Mouse (Mus musculus) fat pad, adult 2 months (tissue): ENCODE measurements around the gene Krt34.

Experiments used
- DNase-seq: peaks from one replicate; pipeline ENCODE4 v3.0.0-alpha.2; 2011; ENCODE audit warnings: low read depth, low spot score; ENCODE audit errors: extremely low read depth

Gene Krt34

GRCm38 (mm10) chr11:100041454-100041853 lies at the start of gene Krt34:
Gene Krt34, minus strand, starts transcription at chr11:100041554.
- DNase-seq: no peak

DNA sequence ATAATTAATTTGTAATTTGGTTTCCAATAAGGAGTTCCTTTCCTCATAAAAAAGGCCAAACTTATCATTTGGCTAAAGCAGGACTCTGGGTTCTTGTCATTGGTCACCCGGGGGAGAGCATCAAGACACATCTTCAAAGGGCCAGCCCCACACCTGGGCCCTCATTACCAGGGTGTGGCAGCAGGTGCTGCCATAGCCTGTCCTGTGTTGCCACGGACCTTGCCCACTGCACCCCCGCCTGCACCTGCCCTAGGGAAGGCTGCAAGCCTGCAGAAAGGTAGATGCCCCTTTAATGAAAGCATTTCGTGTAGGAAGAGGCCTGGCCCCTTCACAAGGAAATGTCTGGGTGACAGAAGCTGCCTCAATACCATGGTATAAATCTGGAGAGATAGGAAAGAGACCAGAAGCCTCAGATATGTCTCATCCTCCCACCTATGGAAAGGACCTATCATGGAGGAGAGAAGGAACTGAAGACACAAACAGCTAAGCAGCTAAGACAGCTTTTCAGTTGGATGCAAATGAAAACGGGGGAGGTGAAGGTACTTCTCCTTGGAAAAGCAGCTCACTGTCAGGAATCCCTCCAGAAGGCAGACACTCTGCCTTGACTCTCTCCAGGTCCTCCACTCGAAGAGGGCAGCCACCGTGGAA lies 47.1 kb upstream of the Krt34 start:
- no peak for DNase-seq

DNA sequence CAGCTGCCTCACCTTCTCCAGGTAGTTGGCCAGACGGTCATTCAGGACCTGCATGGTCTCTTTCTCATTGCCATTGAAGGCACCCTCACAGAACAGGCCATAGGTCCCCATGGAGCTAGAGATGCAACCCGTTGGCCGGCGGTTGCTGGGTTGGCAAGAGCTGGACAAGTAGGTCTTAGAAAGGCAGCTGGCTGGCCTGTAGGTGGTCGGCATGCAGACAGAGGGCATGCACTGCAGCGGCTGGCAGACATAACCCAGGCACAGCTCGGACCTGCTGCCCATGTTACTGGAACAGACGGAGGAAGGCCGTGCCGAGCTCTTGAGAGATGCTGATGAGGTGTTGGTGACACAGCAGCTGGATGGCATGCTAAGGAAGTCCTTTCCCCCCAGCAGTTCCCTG lies 46.5 kb upstream of the Krt34 start, which contains the start of gene Krt32:
Gene Krt32 (minus strand): TSS at position 366 of the 400 bp plus-strand sequence.
- no peak for DNase-seq

DNA sequence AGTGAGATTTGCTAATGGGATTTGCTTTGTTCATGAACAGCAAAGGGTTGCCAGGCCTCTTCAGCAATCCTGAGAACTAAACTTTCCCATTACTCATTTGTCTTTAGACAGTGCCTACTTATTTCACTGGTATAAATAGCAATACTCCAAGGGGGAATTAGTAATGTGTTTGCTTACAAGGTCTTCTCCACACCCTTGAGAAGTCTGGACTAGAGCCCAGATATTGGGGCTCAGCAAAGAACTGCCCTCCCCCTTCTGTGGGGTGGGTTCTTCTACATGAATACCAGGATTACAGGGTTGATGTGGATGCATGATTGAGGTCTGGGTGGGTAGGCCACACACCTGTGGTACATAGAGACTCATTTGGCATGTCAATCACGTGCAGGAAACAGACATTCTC lies 32.5 kb upstream of the Krt34 start:
- DNase-seq: no peak

GRCm38 (mm10) chr11:100067293-100068036 lies 26.1 kb upstream of the Krt34 start:
- DNase-seq: peak; percentile 25

DNA sequence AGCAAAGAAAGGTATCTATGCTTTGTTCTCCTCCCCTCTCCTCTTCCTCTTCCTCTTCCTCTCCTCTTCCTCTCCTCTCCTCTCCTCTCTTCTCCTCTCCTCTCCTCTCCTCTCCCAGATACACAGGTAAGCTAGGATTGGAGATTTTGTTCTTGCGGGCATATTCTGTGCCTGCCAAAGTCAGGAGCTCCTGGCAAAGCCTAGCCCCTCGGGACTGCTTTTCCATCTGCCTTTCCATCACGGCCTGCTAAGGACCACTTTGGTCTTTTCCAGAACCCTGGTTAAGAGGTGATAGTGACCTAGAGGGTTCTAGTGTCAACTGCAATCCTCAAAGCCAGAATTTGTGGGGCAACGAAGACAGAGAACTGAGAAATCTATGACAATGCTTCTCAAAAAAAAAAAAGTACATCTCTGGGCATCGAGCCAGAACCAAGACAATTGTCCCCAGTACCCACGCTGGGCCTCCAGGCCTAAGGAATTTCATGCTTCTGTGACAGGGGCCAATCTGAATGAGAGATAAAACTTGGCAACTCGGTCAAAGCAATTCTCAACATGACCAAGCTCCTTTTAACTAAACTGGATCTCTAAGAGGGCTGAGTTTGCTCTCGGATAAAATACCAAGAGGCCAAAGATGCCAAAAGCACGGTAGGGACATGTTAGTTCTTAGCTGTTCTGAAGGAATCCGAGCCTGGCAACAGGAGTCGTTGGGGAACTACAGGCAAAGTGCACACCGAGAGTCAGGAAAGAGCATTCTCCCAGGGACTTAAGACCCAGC lies 25.1 kb upstream of the Krt34 start:
- DNase-seq: peak; percentile 91

GRCm38 (mm10) chr11:100058875-100059274 lies 17.5 kb upstream of the Krt34 start:
- no peak for DNase-seq

DNA sequence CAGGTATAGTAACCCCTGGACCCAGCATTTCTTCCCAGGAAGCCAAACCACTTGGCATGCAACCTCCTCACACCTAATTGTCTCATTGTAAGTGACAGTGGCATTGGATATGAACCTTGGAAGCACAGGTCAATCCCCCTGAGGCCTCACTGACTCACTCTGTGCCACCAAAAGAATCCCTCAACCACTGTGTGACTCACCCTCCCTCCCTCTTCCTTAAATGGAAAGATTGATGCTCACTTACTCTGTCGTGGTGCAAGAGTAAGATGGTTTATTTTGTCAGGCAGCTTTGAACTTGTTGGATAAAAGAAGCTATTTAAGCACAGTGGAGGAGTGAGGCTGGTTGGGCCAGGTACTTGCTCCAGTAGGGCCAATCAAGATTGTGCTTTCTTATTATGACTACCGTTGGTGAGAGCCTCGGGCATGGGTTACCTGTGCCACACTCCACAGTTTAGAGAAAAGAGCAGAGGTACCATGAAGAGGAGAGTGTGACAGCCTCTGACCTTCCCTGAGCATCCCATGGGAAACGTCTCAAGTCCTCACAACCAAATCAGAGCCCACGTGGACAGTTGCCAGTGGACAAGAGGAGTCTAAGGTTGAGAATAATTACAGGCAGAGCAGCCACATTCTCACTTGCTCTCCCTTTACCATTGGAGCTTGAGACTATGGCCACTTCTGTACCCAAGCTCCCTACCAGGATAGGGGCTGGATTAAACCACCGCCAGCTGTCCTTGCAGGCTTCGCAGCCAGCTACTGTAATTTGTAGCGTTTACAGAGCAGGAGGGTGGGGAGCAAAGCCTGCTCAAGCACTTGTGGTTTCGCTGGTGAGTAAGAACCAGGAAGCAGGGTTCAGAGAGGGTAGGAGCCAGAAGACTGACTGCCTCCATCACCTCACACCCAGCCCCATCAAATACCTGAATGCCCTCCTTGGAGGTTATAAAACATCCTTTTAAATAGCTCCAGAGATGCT lies 14.6 kb upstream of the Krt34 start:
- DNase-seq: peak; percentile 64

GRCm38 (mm10) chr11:100050451-100050850 lies 9.1 kb upstream of the Krt34 start, which contains the start of gene Krt31:
Gene Krt31, minus strand, starts transcription at chr11:100050551.
- DNase-seq: no peak

- no peak for DNase-seq
Observed at GRCm38 (mm10) chr11:100047193-100047592, 5.8 kb upstream of the Krt34 start.

DNA sequence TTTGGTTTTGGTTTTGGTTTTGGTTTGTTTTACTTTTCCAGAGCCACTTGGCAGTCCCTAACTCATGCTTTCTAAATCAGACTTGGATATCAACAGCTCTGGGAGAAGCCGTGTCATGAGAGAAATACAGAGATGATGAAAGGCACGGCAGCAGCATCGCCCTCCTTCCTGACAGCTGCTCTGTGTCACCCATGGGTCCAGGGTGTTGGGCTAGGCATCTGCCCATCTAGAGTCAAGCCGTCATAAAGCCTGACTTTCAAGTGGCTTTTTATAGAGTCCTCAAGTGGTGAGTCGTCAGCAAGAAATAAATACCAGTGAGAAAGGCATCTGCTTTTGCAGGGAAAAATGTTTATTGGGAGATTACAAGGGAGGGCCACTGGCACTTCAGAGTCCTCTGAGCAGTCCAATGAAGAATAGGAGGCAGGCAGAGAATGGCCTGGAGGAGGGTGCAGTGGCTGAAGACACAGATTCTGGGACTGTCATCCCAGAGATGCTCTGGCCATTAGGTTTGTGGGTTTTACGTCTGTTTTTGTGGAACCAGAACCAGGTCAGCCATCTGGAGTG lies 5.0 kb upstream of the Krt34 start:
- no peak for DNase-seq

DNA sequence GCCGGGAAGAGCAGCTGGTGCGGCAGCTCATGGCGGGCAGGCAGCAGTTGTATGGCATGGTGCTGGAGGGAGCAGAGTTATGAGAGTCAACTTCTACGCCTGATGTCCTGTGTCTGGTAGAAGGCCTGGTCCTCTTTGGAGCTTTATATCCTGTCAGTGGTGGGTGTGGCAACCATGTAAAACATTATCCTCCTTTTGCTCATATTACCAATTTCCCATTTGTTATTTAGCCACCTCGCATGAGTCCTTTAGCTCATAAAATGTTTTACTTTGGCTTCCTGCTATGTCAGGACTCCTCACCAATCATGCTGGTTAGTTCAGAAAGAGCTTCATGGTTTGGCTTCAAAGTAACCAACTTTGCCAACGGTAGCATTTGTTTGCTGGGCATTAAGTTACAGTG lies 11.6 kb downstream of the Krt34 start, which contains the start of gene Krt33b:
Gene Krt33b (minus strand): TSS at position 101 of the 400 bp plus-strand sequence.
- DNase-seq: no peak

GRCm38 (mm10) chr11:100021438-100021837 lies 19.9 kb downstream of the Krt34 start:
- no peak for DNase-seq

GRCm38 (mm10) chr11:100019466-100019865 lies 21.9 kb downstream of the Krt34 start:
- DNase-seq: no peak

DNA sequence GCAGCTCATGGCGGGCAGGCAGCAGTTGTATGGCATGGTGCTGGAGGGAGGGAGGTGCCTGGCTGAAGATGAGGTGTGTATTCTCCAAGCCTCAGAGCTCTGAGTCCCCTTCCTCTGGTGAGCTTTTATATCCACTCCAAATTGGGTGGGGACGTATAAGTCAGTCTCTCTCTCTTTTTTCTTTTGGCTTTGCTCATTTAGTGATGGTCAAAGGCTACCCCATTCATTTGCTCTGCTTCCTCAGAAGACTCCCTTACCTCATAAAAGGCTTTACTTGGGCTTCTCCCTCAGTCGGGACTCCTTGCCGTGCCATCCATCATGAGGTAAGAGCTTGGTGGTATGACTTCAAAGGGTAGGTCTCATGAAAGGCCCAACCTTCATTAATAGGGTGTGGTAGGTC lies 25.2 kb downstream of the Krt34 start, which contains the start of gene Krt33a:
Gene Krt33a (minus strand): TSS at position 101 of the 400 bp plus-strand sequence.
- DNase-seq: no peak

- no peak for DNase-seq
Observed at GRCm38 (mm10) chr11:100013691-100014171, 27.6 kb downstream of the Krt34 start.

DNA sequence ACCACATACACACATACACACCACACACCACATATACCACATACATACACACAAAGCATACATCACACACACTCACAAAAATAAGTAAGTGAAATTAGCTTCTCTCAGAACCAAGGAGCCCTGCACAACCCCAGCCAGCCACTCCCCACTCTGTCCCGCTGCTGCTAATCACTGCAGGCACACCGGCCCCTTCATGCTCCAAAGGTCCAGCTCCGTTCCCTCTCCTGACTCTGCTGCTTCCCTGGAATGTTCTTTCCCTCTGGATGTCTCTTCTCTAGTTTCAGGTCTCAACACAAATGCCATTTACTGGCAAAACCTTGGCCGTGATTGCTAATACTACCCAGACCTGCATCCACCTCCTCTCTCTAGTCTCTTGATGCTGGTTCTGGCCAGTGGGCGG lies 30.7 kb downstream of the Krt34 start:
- no peak for DNase-seq

DNA sequence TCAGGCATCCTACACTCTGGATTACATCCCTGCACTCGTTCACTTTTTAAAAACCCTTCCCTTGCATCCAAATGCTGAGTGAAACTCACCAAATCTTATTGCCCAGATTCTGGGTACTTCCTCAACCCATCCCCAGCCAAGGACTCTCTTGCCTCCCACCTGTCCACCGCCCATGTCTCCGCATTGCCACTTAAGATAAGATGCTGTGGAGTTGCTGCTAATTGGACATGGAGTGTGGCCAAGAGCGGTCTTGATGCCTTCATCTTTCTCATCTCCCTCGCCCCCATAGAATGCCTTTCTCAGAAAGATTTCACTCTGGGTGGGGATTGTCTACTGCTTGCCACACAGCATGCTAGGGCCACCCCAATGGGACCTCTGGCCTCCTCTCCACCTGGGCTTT lies 33.0 kb downstream of the Krt34 start:
- DNase-seq: no peak

DNA sequence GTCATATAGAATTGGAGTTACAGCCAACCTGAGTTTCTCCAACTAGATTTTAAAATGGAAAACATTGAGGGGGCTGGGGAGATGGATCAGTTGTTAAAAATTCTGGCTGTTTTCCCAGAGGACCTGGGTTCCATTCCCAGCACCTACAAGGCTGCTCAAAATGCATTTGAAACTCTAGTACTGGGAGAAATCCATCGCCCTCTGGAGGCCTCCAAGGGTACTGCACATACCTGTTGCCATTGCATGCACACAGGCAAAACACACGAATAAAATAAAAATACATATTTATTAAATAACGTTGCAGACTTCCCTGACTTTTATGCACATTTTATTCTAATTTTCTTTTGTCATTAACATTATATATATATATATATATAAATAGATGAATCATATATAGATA lies 34.7 kb downstream of the Krt34 start:
- no peak for DNase-seq

- peak; percentile 37 for DNase-seq
Observed at GRCm38 (mm10) chr11:100005905-100006304, 35.4 kb downstream of the Krt34 start.
